Mouse (Mus musculus) hindbrain, embryonic 12.5 days (tissue): ENCODE measurements at regions not wholly inside any gene's neighbourhood (a gene's known extent, or its start where the extent isn't known, plus 50 kb on each side); places are given as distances from the start of the nearest gene placed in this dataset.
"Not testable (repeated sequence)": the region's sequence is repeated elsewhere in the genome, so short reads cannot be mapped to it uniquely, and the experiment has no call there.

ENCODE experiments used
- ATAC-seq: fragments of 200-750 bp; cut with Nextera tagmentation; 2 replicates; pipeline ENCODE4 v1.8.0; 2017; ENCODE audit warnings: moderate TSS enrichment; ENCODE audit not compliant: low FRiP score
- H3K27ac ChIP-seq: fragments of 300-500 bp; sonication (generic); 2 replicates; pipeline ENCODE4 v1.5.1; 2016; ENCODE audit warnings: mild to moderate bottlenecking
- H3K27me3 ChIP-seq: fragments of 300-500 bp; sonication (generic); 2 replicates; pipeline ENCODE4 v1.6.1; 2016; ENCODE audit warnings: mild to moderate bottlenecking
- H3K36me3 ChIP-seq: fragments of 300-500 bp; sonication (generic); 2 replicates; pipeline ENCODE4 v1.6.1; 2016; ENCODE audit warnings: mild to moderate bottlenecking
- H3K4me1 ChIP-seq: fragments of 300-500 bp; sonication (generic); 2 replicates; pipeline ENCODE4 v1.6.1; 2016
- H3K4me2 ChIP-seq: fragments of 300-500 bp; sonication (generic); replicated peaks from 2 replicates; pipeline ENCODE4 v1.6.1; 2016; ENCODE audit warnings: mild to moderate bottlenecking
- H3K4me3 ChIP-seq: fragments of 300-500 bp; sonication (generic); 2 replicates; pipeline ENCODE4 v1.5.1; 2016; ENCODE audit warnings: mild to moderate bottlenecking
- H3K9ac ChIP-seq: fragments of 300-500 bp; sonication (generic); 2 replicates; pipeline ENCODE4 v1.6.1; 2016; ENCODE audit warnings: mild to moderate bottlenecking, moderate library complexity
- H3K9me3 ChIP-seq: fragments of 300-500 bp; sonication (generic); replicated peaks from 2 replicates; pipeline ENCODE4 v1.6.1; 2016; ENCODE audit warnings: mild to moderate bottlenecking
- WGBS: fragments of 180-500 bp; shearing (Covaris S2); methylation state at CpG from one replicate; pipeline ENCODE4 v1.1.7; 2016; 5-methylcytosine and 5-hydroxymethylcytosine counted together

- H3K27ac ChIP-seq, result peak overlapping the region; percentile 46
- no peaks in the 10 kb centered on the region for H3K36me3 ChIP-seq
- WGBS, result 29% methylated on average over 7 of the region's 7 CpGs
- ATAC-seq, result peak; percentile 84
- no peak overlapping the region for H3K4me2 ChIP-seq
- H3K27me3 ChIP-seq, result no peaks in the 10 kb centered on the region
- H3K9me3 ChIP-seq, result no peaks in the 10 kb centered on the region
- no peak overlapping the region for H3K4me3 ChIP-seq
- no peak overlapping the region for H3K9ac ChIP-seq
- H3K4me1 ChIP-seq, result peaks cover 11% of the 10 kb centered on the region
These were observed 452.9 kb upstream of the Arid1b start for GRCm38 (mm10) chr17:4541020-4541743.

GRCm38 (mm10) chr17:4546579-4546978 is 447.6 kb upstream of the Arid1b start:
- no peak overlapping the region for H3K4me3 ChIP-seq
- WGBS, result 31% methylated on average over 2 of the region's 2 CpGs
- ATAC-seq, result no peak

GRCm38 (mm10) chr17:4553026-4553425 is 441.1 kb upstream of the Arid1b start:
- WGBS, result 85% methylated on average over 4 of the region's 4 CpGs
- not testable (repeated sequence) for H3K4me2 ChIP-seq, H3K4me3 ChIP-seq, H3K27ac ChIP-seq, H3K36me3 ChIP-seq, H3K9ac ChIP-seq, ATAC-seq, H3K4me1 ChIP-seq, H3K27me3 ChIP-seq, H3K9me3 ChIP-seq

More at GRCm38 (mm10) chr17:4546579-4546978, 447.6 kb upstream of the Arid1b start:
- Histone ChIP-seq H3K4me1 (peaks cover 3% of the 10 kb centered on the region; the same call in 1 of the 2 replicates), H3K27me3 (no peaks in the 10 kb centered on the region), H3K27ac (no peak overlapping the region), H3K36me3 (no peaks in the 10 kb centered on the region), H3K4me2 (no peak overlapping the region), H3K9ac (no peak overlapping the region), H3K9me3 (no peaks in the 10 kb centered on the region)

- WGBS, result 79% methylated on average over 3 of the region's 3 CpGs
- H3K27ac ChIP-seq, result no peak overlapping the region
- H3K4me1 ChIP-seq, result no peaks in the 10 kb centered on the region
- H3K9me3 ChIP-seq, result no peaks in the 10 kb centered on the region
- no peak for ATAC-seq
- H3K4me3 ChIP-seq, result no peak overlapping the region
- no peak overlapping the region for H3K4me2 ChIP-seq
- H3K36me3 ChIP-seq, result no peaks in the 10 kb centered on the region
- no peak overlapping the region for H3K9ac ChIP-seq
- H3K27me3 ChIP-seq, result no peaks in the 10 kb centered on the region
These were observed 430.5 kb upstream of the Arid1b start for GRCm38 (mm10) chr17:4563641-4564040.

DNA sequence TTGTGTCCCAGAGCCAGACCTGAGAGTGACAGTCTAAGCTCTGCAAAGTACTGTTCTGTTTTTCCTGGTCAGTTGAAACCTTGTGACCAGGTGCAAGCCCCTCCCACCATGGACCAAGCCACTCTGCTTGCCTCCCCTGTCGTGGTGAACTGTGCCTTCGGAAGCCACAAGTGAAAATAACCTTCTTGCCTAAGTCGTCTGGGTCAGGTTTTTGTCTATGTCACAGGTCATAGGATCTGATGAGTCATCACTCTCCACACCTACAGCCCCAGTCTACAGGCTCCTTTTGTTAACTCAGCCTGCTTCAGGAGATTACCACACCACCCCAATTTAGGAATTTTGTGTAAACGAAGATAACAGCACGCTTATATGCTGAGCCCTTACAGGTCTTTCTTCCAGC is 417.2 kb upstream of the Arid1b start:
- no peak for ATAC-seq
- no peaks in the 10 kb centered on the region for H3K36me3 ChIP-seq
- no peak overlapping the region for H3K4me2 ChIP-seq
- no peaks in the 10 kb centered on the region for H3K9me3 ChIP-seq
- H3K9ac ChIP-seq, result no peak overlapping the region
- H3K4me3 ChIP-seq, result no peak overlapping the region
- WGBS, result 63% methylated on average over 5 of the region's 5 CpGs
- H3K27ac ChIP-seq, result no peak overlapping the region
- no peaks in the 10 kb centered on the region for H3K27me3 ChIP-seq
- H3K4me1 ChIP-seq, result no peaks in the 10 kb centered on the region

- WGBS, result 91% methylated on average over 11 of the region's 11 CpGs
- H3K27ac ChIP-seq, result no peak overlapping the region
- H3K36me3 ChIP-seq, result no peaks in the 10 kb centered on the region
- H3K27me3 ChIP-seq, result no peaks in the 10 kb centered on the region
- no peak overlapping the region for H3K9ac ChIP-seq
- H3K4me1 ChIP-seq, result no peaks in the 10 kb centered on the region
- no peak for ATAC-seq
- H3K9me3 ChIP-seq, result no peaks in the 10 kb centered on the region
- no peak overlapping the region for H3K4me2 ChIP-seq
- no peak overlapping the region for H3K4me3 ChIP-seq
These were observed 412.3 kb upstream of the Arid1b start for GRCm38 (mm10) chr17:4581851-4582250.

GRCm38 (mm10) chr17:4610481-4610880 is 383.7 kb upstream of the Arid1b start:
- no peaks in the 10 kb centered on the region for H3K27me3 ChIP-seq
- H3K36me3 ChIP-seq, result no peaks in the 10 kb centered on the region
- H3K4me1 ChIP-seq, result no peaks in the 10 kb centered on the region
- no peak overlapping the region for H3K4me3 ChIP-seq
- no peak overlapping the region for H3K27ac ChIP-seq
- WGBS, result 83% methylated on average over 8 of the region's 8 CpGs
- no peaks in the 10 kb centered on the region for H3K9me3 ChIP-seq
- H3K9ac ChIP-seq, result no peak overlapping the region
- ATAC-seq, result no peak
- no peak overlapping the region for H3K4me2 ChIP-seq

DNA sequence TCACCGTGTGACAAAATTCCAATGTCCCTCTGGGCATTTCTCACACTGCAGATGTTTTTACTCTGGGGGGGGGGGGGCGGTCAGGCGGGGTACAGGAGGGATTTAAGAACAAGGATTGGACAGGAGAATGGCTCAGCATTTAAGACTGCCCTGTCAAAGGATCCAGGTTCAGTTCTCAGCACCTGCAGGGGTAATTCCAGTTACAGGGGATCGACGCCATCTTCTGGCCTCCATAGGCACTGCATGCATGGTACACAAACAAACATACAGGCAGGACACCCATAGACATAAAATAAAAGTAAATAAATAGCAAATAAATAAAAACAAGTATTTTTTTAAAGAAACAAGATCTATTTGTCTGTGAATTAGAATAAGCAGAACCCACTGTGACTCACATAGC is 383.1 kb upstream of the Arid1b start:
- 79% methylated on average over 5 of the region's 5 CpGs for WGBS

DNA sequence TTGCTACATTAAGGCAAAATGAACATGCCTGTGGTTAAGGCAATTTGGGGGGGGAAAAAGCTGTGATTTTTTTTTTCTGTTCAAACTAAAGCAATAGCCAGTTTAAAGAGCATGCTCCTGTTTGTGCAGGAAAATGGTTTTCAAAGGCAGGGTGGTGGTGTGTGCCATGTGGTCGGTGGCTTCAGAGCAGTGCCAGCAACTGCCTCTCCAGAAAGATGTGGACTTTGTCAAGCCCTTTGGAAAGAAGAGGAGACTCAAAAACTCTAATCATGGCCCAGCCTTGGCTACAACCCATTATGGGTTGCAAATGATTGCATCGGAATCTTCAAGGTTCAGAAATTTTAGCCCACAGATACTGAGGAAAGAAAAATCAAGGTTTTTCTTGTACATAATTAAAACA is 382.4 kb upstream of the Arid1b start:
- Histone ChIP-seq H3K9me3 (no peaks in the 10 kb centered on the region), H3K4me3 (no peak overlapping the region), H3K27ac (no peak overlapping the region), H3K27me3 (no peaks in the 10 kb centered on the region), H3K4me2 (no peak overlapping the region), H3K36me3 (no peaks in the 10 kb centered on the region), H3K9ac (no peak overlapping the region), H3K4me1 (no peaks in the 10 kb centered on the region)
- no peak for ATAC-seq
- 90% methylated on average over 2 of the region's 2 CpGs for WGBS

More for the DNA sequence above, 383.1 kb upstream of the Arid1b start:
- no peak overlapping the region for H3K4me3 ChIP-seq
- H3K9ac ChIP-seq, result no peak overlapping the region
- no peak overlapping the region for H3K27ac ChIP-seq
- no peaks in the 10 kb centered on the region for H3K9me3 ChIP-seq
- H3K4me1 ChIP-seq, result no peaks in the 10 kb centered on the region
- ATAC-seq, result no peak
- H3K27me3 ChIP-seq, result no peaks in the 10 kb centered on the region
- H3K36me3 ChIP-seq, result no peaks in the 10 kb centered on the region
- H3K4me2 ChIP-seq, result no peak overlapping the region

GRCm38 (mm10) chr17:4612136-4612535 is 382.0 kb upstream of the Arid1b start:
- no peaks in the 10 kb centered on the region for H3K27me3 ChIP-seq
- no peak overlapping the region for H3K9ac ChIP-seq
- WGBS, result 64% methylated on average over 10 of the region's 10 CpGs
- no peak overlapping the region for H3K4me2 ChIP-seq
- no peak overlapping the region for H3K27ac ChIP-seq
- no peaks in the 10 kb centered on the region for H3K36me3 ChIP-seq
- no peak for ATAC-seq
- no peaks in the 10 kb centered on the region for H3K4me1 ChIP-seq
- no peaks in the 10 kb centered on the region for H3K9me3 ChIP-seq
- H3K4me3 ChIP-seq, result no peak overlapping the region

- Histone ChIP-seq H3K4me2 (no peak overlapping the region), H3K9ac (no peak overlapping the region), H3K27me3 (no peaks in the 10 kb centered on the region), H3K27ac (no peak overlapping the region), H3K9me3 (no peaks in the 10 kb centered on the region), H3K36me3 (no peaks in the 10 kb centered on the region), H3K4me3 (no peak overlapping the region), H3K4me1 (no peaks in the 10 kb centered on the region)
- WGBS, result 89% methylated on average over 7 of the region's 7 CpGs
- ATAC-seq, result no peak
These were observed 381.4 kb upstream of the Arid1b start for GRCm38 (mm10) chr17:4612741-4613140.

GRCm38 (mm10) chr17:4620361-4620760 is 373.8 kb upstream of the Arid1b start:
- Histone ChIP-seq H3K27me3 (no peaks in the 10 kb centered on the region), H3K27ac (no peak overlapping the region), H3K4me3 (no peak overlapping the region), H3K36me3 (no peaks in the 10 kb centered on the region), H3K9ac (no peak overlapping the region), H3K4me2 (no peak overlapping the region), H3K4me1 (no peaks in the 10 kb centered on the region), H3K9me3 (no peaks in the 10 kb centered on the region)
- ATAC-seq, result no peak

DNA sequence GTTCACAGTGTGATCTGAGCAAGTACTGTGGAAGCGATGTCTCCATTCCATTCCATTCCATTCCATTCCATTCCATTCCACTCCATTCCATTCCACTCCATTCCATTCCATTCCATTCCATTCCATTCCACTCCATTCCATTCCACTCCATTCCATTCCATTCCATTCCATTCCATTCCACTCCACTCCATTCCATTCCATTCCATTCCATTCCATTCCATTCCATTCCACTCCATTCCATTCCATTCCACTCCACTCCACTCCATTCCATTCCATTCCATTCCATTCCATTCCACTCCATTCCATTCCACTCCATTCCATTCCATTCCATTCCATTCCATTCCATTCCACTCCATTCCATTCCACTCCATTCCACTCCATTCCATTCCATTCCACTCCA is 368.0 kb upstream of the Arid1b start:
- not testable (repeated sequence) for H3K9me3 ChIP-seq, H3K4me2 ChIP-seq, H3K4me1 ChIP-seq, H3K36me3 ChIP-seq, H3K27me3 ChIP-seq, H3K27ac ChIP-seq, ATAC-seq, H3K9ac ChIP-seq, H3K4me3 ChIP-seq
- WGBS, result 93% methylated on average over 1 of the region's 1 CpGs
